Mouse (Mus musculus) heart, postnatal 36 days (tissue): ENCODE measurements around the gene Skap2. TPM values are rescaled to one million over a fixed set of nuclear protein-coding genes. Genes with fewer than 3 reads are reported as not detected.

ENCODE experiments used
- DNase-seq, 2 experiments: peaks; one replicate each; pipeline ENCODE4 v3.0.0; 2021 to 2022
- intact Hi-C: fragments of 180-260 bp; cut with DNase I; formaldehyde crosslinking; loops from one replicate; pipeline ENCODE4 v1.15.1; 2025
- total RNA-seq, 2 experiments: library from RNA; stranded (reverse); gene quantifications; 2 replicates each; pipeline ENCODE4 v1.2.3; 2021

The Skap2 gene
- total RNA-seq, 2 experiments from 2014 or later, result 8.0 to 8.2 TPM

DNA sequence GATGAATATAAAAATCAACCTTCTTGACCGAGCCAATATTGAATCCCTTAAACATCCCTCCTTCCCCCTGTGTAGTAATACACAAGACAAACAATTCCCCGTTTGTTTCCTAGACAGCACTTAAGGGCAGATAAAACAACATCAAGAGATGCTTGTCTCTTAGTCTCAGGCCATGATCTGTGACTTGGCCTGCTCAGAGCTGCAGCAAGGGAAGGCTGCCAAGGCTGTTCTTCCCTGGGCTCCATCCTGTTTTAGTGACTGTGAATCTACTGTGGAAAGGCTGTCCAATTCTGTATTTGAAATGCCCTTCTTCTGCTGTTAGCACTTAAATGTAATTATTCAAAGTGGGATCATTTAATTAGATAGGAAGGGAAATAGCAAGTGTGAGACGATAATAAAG, 159.1 kb downstream of the Skap2 start:
- DNase-seq, result no peak
- intact Hi-C loops, result no loop called here

GRCm38 (mm10) chr6:51852643-51853042, 159.7 kb downstream of the Skap2 start:
- DNase-seq, result no peak
- intact Hi-C loops, result no loop called here

DNA sequence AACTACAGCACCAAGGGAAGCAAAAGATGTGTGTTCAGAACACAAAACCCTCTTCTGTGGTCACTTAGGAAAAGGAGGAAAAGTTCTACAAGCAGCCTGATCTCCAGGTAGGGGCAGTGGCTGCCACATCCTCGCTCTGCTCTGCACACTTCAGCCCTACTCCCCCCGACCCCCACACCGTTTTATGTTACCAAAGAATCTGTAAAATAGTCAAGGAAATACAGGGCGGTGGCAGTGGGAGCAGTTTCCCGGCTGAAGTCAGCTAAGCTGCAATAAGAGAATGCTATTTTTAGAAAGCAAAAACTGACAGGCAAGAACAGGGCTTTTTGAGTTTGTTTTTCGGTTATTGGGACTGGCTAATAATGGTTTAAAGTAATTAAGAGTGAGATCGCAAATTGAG, 160.8 kb downstream of the Skap2 start:
- intact Hi-C loops, result no loop called here
- DNase-seq, result no peak

- no peak for DNase-seq
- intact Hi-C loops, result no loop called here
Observed at GRCm38 (mm10) chr6:51850030-51850817, 162.1 kb downstream of the Skap2 start.

DNA sequence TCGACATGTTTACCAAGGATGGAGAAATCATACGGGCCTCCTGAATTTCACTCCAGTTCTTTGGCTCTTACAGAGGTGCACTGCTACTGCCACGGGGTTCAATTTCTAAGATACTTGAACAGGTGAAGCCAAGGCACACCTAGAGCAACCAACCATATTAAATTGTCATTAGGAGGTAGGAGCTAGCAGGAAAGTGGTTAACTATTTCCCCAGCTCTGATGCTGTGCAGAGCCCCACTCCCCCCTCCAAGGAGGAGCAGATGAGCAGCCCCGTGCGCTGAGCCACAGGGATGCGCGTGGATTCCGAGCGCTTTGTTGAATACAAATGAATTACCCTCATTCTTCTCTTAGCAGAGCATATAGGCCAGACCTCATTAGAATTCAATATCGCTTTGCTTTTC, 162.8 kb downstream of the Skap2 start:
- intact Hi-C loops, result no loop called here
- DNase-seq, result no peak

GRCm38 (mm10) chr6:51844106-51844505, 168.2 kb downstream of the Skap2 start:
- intact Hi-C loops, result no loop called here
- DNase-seq, result peak in 1 of 2 experiments; percentile 25

DNA sequence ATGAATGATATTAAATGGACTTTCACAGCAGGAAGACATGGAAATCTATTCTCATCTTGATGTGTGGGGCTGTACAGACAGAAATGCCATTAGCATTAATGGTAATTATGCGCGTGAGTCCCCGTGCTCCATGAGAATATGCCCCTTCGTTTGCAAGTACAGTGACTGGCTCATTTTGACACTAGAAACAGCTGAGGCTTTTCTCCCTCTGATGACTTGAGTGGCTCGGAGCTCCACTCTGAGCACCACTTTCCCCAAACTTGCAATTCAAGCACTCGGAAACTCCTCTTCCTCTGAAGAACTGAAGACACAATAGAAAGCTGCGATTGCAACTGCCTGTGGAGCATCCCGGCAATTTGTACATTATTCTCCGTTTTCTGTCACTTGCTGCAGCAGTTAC, 169.3 kb downstream of the Skap2 start:
- DNase-seq, result no peak
- intact Hi-C loops, result no loop called here

DNA sequence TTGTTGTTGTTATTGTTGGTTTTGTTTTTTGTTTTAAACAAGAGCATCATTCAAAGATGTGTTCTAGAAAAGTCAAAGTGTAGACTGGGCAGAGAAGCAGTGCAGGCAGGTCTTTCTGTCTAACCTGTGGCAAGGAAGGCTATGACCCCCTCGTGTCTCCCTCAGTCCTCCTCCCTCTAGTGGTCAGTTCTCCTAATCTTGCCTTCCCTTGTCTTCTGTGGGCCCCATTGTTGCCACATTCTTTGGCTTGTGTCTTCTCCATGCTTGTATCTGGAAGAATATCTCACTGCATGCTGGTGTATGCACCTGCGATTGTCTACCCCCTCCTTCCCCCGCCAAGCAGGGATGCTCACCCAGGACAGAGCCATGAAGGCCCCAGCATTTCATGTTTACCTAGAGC, 174.2 kb downstream of the Skap2 start:
- intact Hi-C loops, result no loop called here
- DNase-seq, result no peak

DNA sequence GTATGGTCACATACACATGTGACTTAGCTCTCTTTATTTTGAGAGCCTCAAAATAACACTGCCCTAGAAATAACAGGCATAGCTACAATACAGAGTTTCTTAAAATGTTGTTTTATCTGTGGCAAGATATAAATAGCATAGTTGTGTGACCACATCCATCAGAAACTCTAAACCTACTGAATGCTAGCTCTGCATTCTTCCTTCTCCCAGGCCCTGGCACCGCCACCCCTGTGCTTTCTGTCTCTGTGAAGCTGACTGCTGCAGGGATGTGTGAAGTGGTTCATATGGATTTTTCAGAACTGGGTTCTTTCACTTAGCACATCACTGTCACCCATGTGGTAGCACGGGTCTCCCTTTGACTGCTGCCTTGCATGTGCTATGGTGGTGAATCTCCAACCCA, 179.0 kb downstream of the Skap2 start:
- DNase-seq, result no peak
- intact Hi-C loops, result no loop called here

GRCm38 (mm10) chr6:51825621-51826021, 186.7 kb downstream of the Skap2 start:
- intact Hi-C loops, result no loop called here
- DNase-seq, result no peak

- DNase-seq, result no peak
- intact Hi-C loops, result no loop called here
Observed at GRCm38 (mm10) chr6:51824136-51824830, 188.1 kb downstream of the Skap2 start.

DNA sequence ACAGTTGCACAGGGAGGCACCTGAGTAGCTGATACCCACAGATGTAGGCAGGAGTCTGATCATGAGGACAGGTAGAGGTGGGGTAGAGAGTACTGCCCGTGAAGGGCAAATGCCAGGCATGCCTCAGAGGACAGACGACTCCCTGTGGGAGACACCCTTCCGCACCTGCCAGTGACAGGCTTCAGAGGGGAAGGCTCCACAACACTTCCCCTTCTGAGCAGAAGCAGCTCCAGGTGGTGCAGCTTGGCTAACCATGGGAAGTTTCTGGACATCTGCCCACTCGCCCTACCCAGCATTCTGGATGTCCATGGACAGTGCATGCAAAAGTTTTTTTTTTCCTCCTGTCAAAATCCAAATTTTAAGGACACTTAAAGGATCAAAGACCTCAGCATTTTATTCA, 190.3 kb downstream of the Skap2 start:
- intact Hi-C loops, result no loop called here
- no peak for DNase-seq

- intact Hi-C loops, result no loop called here
- DNase-seq, result no peak
Observed at GRCm38 (mm10) chr6:51820853-51821252, 191.5 kb downstream of the Skap2 start.

GRCm38 (mm10) chr6:51816892-51817621, 195.3 kb downstream of the Skap2 start:
- intact Hi-C loops, result no loop called here
- DNase-seq, result no peak

- intact Hi-C loops, result no loop called here
- DNase-seq, result no peak
Observed at GRCm38 (mm10) chr6:51810906-51811305, 201.4 kb downstream of the Skap2 start.

- no peak for DNase-seq
- intact Hi-C loops, result no loop called here
Observed at GRCm38 (mm10) chr6:51809164-51809824, 203.1 kb downstream of the Skap2 start.

DNA sequence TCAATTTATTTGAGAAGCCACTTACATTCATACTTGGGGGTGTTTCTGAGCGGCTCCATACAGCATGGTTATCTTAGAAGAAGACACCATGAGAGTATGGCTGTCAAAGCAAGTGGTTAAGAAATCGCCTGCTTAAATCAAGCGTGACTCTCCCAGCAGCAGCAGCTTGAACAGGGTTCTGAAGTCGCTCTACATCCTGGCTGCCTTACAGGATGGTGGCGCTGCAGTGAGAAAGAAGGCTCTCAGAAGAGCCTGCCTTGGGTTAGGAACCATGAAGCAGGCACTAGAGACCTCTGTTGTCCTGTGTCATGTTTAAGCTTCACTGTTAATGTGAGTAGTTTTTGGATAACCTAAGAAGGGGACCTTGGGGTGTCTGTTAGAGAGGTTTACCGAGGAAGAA, 204.3 kb downstream of the Skap2 start:
- intact Hi-C loops, result no loop called here
- no peak for DNase-seq
